Mouse (Mus musculus): ENCODE data around the gene H2-Eb1. TPM values are rescaled to one million over a fixed set of nuclear protein-coding genes. Genes with fewer than 3 reads are reported as not detected.
A peak's percentile ranks its signal among the peaks of the same experiment; 100 is the strongest.

Gene H2-Eb1
- polyA plus RNA-seq, 1 experiment from 2014 or later: 2.0 TPM

GRCm38 (mm10) chr17:34270230-34270629, 35.4 kb upstream of the H2-Eb1 start:
- H3K4me1 ChIP-seq: peaks cover 1% of the 10 kb centered on the region; the same call in 1 of the 2 replicates
- H3K9me3 ChIP-seq: no peaks in the 10 kb centered on the region
- 93% methylated on average over 2 of the region's 2 CpGs for WGBS
- no peak overlapping the region for H3K4me2 ChIP-seq (replicated peaks)
- no peak overlapping the region for H3K4me3 ChIP-seq
- H3K27me3 ChIP-seq: peaks cover 5% of the 10 kb centered on the region
- no peak overlapping the region for H3K27ac ChIP-seq (replicated peaks)
- ATAC-seq (ENCODE audit: low FRiP score, low read depth): no peak
- H3K36me3 ChIP-seq: no peaks in the 10 kb centered on the region
- H3K9ac ChIP-seq (replicated peaks): no peak overlapping the region

- Histone ChIP-seq H3K9me3 (no peaks in the 10 kb centered on the region), H3K36me3 (no peaks in the 10 kb centered on the region), H3K4me3 (no peak overlapping the region), H3K27me3 (no peaks in the 10 kb centered on the region; the same call in none of the 2 replicates), H3K9ac (replicated peaks) (no peak overlapping the region), H3K4me2 (replicated peaks) (no peak overlapping the region), H3K4me1 (no peaks in the 10 kb centered on the region), H3K27ac (replicated peaks) (no peak overlapping the region)
- ATAC-seq (ENCODE audit: low FRiP score, low read depth): no peak
- 75% methylated on average over 2 of the region's 2 CpGs for WGBS
Observed at GRCm38 (mm10) chr17:34270940-34271339, 34.7 kb upstream of the H2-Eb1 start.

- Histone ChIP-seq H3K36me3 (no peaks in the 10 kb centered on the region), H3K4me1 (no peaks in the 10 kb centered on the region), H3K9me3 (0 out of 2 replicates have a peak, but pooled peaks cover 2% of the 10 kb centered on the region), H3K9ac (replicated peaks) (no peak overlapping the region), H3K4me3 (no peak overlapping the region), H3K27me3 (no peaks in the 10 kb centered on the region; the same call in 1 of the 2 replicates), H3K4me2 (replicated peaks) (no peak overlapping the region), H3K27ac (replicated peaks) (no peak overlapping the region)
- ATAC-seq (ENCODE audit: low FRiP score, low read depth): no peak
- 82% methylated on average over 1 of the region's 1 CpGs for WGBS
Observed at GRCm38 (mm10) chr17:34272102-34272501, 33.6 kb upstream of the H2-Eb1 start.

- H3K36me3 ChIP-seq: no peaks in the 10 kb centered on the region
- no peak overlapping the region for H3K4me2 ChIP-seq (replicated peaks)
- H3K4me1 ChIP-seq: no peaks in the 10 kb centered on the region
- ATAC-seq (ENCODE audit: low FRiP score, low read depth): no peak
- H3K9me3 ChIP-seq: 0 out of 2 replicates have a peak, but pooled peaks cover 3% of the 10 kb centered on the region
- no peaks in the 10 kb centered on the region; the same call in 1 of the 2 replicates for H3K27me3 ChIP-seq
- H3K9ac ChIP-seq (replicated peaks): no peak overlapping the region
- no peak overlapping the region for H3K27ac ChIP-seq (replicated peaks)
- no peak overlapping the region for H3K4me3 ChIP-seq
- 80% methylated on average over 1 of the region's 1 CpGs for WGBS
Observed at GRCm38 (mm10) chr17:34280499-34281038, 25.1 kb upstream of the H2-Eb1 start.

GRCm38 (mm10) chr17:34281836-34282235, 23.8 kb upstream of the H2-Eb1 start:
- H3K9ac ChIP-seq (replicated peaks): no peak overlapping the region
- ATAC-seq (ENCODE audit: low FRiP score, low read depth): no peak

GRCm38 (mm10) chr17:34285371-34285770, 20.3 kb upstream of the H2-Eb1 start:
- no peak overlapping the region for H3K9ac ChIP-seq (replicated peaks)
- H3K36me3 ChIP-seq: no peaks in the 10 kb centered on the region
- no peak overlapping the region for H3K4me2 ChIP-seq (replicated peaks)
- ATAC-seq (ENCODE audit: low FRiP score, low read depth): no peak
- no peaks in the 10 kb centered on the region; the same call in 1 of the 2 replicates for H3K27me3 ChIP-seq
- H3K4me3 ChIP-seq: no peak overlapping the region
- H3K9me3 ChIP-seq: no peaks in the 10 kb centered on the region
- H3K4me1 ChIP-seq: no peaks in the 10 kb centered on the region
- WGBS: 81% methylated on average over 4 of the region's 4 CpGs
- H3K27ac ChIP-seq (replicated peaks): no peak overlapping the region

More at GRCm38 (mm10) chr17:34281836-34282235, 23.8 kb upstream of the H2-Eb1 start:
- Histone ChIP-seq H3K4me1 (no peaks in the 10 kb centered on the region), H3K27me3 (no peaks in the 10 kb centered on the region; the same call in 1 of the 2 replicates), H3K27ac (replicated peaks) (no peak overlapping the region), H3K36me3 (no peaks in the 10 kb centered on the region), H3K4me2 (replicated peaks) (no peak overlapping the region), H3K4me3 (no peak overlapping the region), H3K9me3 (0 out of 2 replicates have a peak, but pooled peaks cover 3% of the 10 kb centered on the region)
- 86% methylated on average over 1 of the region's 1 CpGs for WGBS

GRCm38 (mm10) chr17:34285848-34286247, 19.8 kb upstream of the H2-Eb1 start:
- 46% methylated on average over 4 of the region's 4 CpGs for WGBS
- no peak for ATAC-seq (ENCODE audit: low FRiP score, low read depth)
- no peak overlapping the region for H3K4me3 ChIP-seq
- no peaks in the 10 kb centered on the region for H3K27me3 ChIP-seq
- H3K36me3 ChIP-seq: no peaks in the 10 kb centered on the region
- H3K4me2 ChIP-seq (replicated peaks): no peak overlapping the region
- H3K9ac ChIP-seq (replicated peaks): no peak overlapping the region
- H3K9me3 ChIP-seq: no peaks in the 10 kb centered on the region
- H3K4me1 ChIP-seq: no peaks in the 10 kb centered on the region
- H3K27ac ChIP-seq (replicated peaks): no peak overlapping the region

GRCm38 (mm10) chr17:34286501-34286900, 19.2 kb upstream of the H2-Eb1 start:
- WGBS: 87% methylated on average over 5 of the region's 5 CpGs
- H3K4me3 ChIP-seq: no peak overlapping the region
- no peak for ATAC-seq (ENCODE audit: low FRiP score, low read depth)
- H3K9ac ChIP-seq (replicated peaks): no peak overlapping the region
- no peaks in the 10 kb centered on the region for H3K9me3 ChIP-seq
- no peaks in the 10 kb centered on the region for H3K36me3 ChIP-seq
- no peaks in the 10 kb centered on the region for H3K27me3 ChIP-seq
- H3K4me1 ChIP-seq: no peaks in the 10 kb centered on the region
- no peak overlapping the region for H3K4me2 ChIP-seq (replicated peaks)
- no peak overlapping the region for H3K27ac ChIP-seq (replicated peaks)

- Histone ChIP-seq H3K4me3 (no peak overlapping the region), H3K27ac (replicated peaks) (no peak overlapping the region), H3K4me2 (replicated peaks) (no peak overlapping the region), H3K9me3 (no peaks in the 10 kb centered on the region), H3K36me3 (no peaks in the 10 kb centered on the region), H3K4me1 (no peaks in the 10 kb centered on the region), H3K9ac (replicated peaks) (no peak overlapping the region), H3K27me3 (no peaks in the 10 kb centered on the region)
- ATAC-seq (ENCODE audit: low FRiP score, low read depth): no peak
- WGBS: 72% methylated on average over 6 of the region's 6 CpGs
Observed at GRCm38 (mm10) chr17:34286999-34287398, 18.7 kb upstream of the H2-Eb1 start.

- Histone ChIP-seq H3K9me3 (no peaks in the 10 kb centered on the region), H3K36me3 (no peaks in the 10 kb centered on the region), H3K27ac (replicated peaks) (no peak within 1 kb of the TSS), H3K4me3 (no peak within 1 kb of the TSS), H3K4me2 (replicated peaks) (no peak within 1 kb of the TSS), H3K9ac (replicated peaks) (no peak within 1 kb of the TSS), H3K4me1 (no peaks in the 10 kb centered on the region), H3K27me3 (no peaks in the 10 kb centered on the region)
- ATAC-seq (ENCODE audit: low FRiP score, low read depth): no peak
- 15% methylated on average over 8 of the region's 8 CpGs for WGBS
Observed at GRCm38 (mm10) chr17:34287648-34288047, 18.0 kb upstream of the H2-Eb1 start, which contains the start of gene H2-Aa. Gene H2-Aa, minus strand, starts transcription at chr17:34287823.

GRCm38 (mm10) chr17:34288131-34288530, 17.5 kb upstream of the H2-Eb1 start:
- Histone ChIP-seq H3K36me3 (no peaks in the 10 kb centered on the region), H3K27ac (replicated peaks) (no peak overlapping the region), H3K9ac (replicated peaks) (no peak overlapping the region), H3K4me2 (replicated peaks) (no peak overlapping the region), H3K9me3 (no peaks in the 10 kb centered on the region), H3K4me3 (no peak overlapping the region), H3K27me3 (no peaks in the 10 kb centered on the region), H3K4me1 (no peaks in the 10 kb centered on the region)
- 70% methylated on average over 3 of the region's 3 CpGs for WGBS
- ATAC-seq (ENCODE audit: low FRiP score, low read depth): no peak

- H3K9me3 ChIP-seq: no peaks in the 10 kb centered on the region
- H3K4me2 ChIP-seq (replicated peaks): no peak overlapping the region
- ATAC-seq (ENCODE audit: low FRiP score, low read depth): peak; percentile 91
- H3K9ac ChIP-seq (replicated peaks): no peak overlapping the region
- 11% methylated on average over 8 of the region's 8 CpGs for WGBS
- no peaks in the 10 kb centered on the region for H3K36me3 ChIP-seq
- H3K27ac ChIP-seq (replicated peaks): no peak overlapping the region
- H3K4me3 ChIP-seq: no peak overlapping the region
- H3K27me3 ChIP-seq: no peaks in the 10 kb centered on the region
- H3K4me1 ChIP-seq: no peaks in the 10 kb centered on the region
Observed at GRCm38 (mm10) chr17:34291609-34292008, 14.1 kb upstream of the H2-Eb1 start.

- Histone ChIP-seq H3K27me3 (no peaks in the 10 kb centered on the region), H3K4me1 (no peaks in the 10 kb centered on the region), H3K36me3 (no peaks in the 10 kb centered on the region), H3K27ac (replicated peaks) (no peak overlapping the region), H3K9ac (replicated peaks) (no peak overlapping the region), H3K9me3 (no peaks in the 10 kb centered on the region), H3K4me3 (no peak overlapping the region), H3K4me2 (replicated peaks) (no peak overlapping the region)
- ATAC-seq (ENCODE audit: low FRiP score, low read depth): no peak
- 89% methylated on average over 4 of the region's 4 CpGs for WGBS
Observed at GRCm38 (mm10) chr17:34292570-34292969, 13.1 kb upstream of the H2-Eb1 start.
